In genomic region chr1:135171984-135172383, GRCm38 (mm10) we compare ENCODE assay signal across 9 mouse cellular contexts. TPM values are rescaled to one million over a fixed set of nuclear protein-coding genes. Genes with fewer than 3 reads are reported as not detected.
A peak's percentile ranks its signal among the peaks of the same experiment; 100 is the strongest.
DNase-seq lines count a peak whose midpoint lies in the region; ATAC-seq and TF ChIP-seq lines count a peak whose summit lies in the region.
"Had no signal": no experiment of that assay in that cellular context is flagged by ENCODE, and none has a peak within 500 bp of the region (broad histone marks: within the 10 kb centered on the region; RNA-seq: fewer than 3 reads in every experiment).

No protein-coding gene starts in this region.

- peaks cover 14% of the 10 kb centered on the region; the same call in 1 of the 2 replicates for H3K4me1 ChIP-seq in kidney, adult 2 months (ENCODE audit: control insufficient read depth, insufficient read depth, low read length)
- peaks cover 7% of the 10 kb centered on the region for H3K4me1 ChIP-seq in liver, embryonic 13.5 days (replicated peaks)
- peaks cover 6% of the 10 kb centered on the region for H3K4me1 ChIP-seq in neural tube, embryonic 15.5 days

- peak; percentile 56 to 59 for DNase-seq in left cerebral cortex, adult 2 months (ENCODE audit: extremely low spot score in 1 of 2, low spot score in 2 of 2)
- DNase-seq in left cerebral cortex, adult 8-10 months (ENCODE audit: low spot score in 2 of 2) = no peak
- peak; percentile 61 for DNase-seq in cerebellum, adult 9-11 months
- DNase-seq in gastrocnemius, postnatal 10 days = peak; percentile 49
- peak; percentile 90 for DNase-seq in kidney, adult 2 months
- peak; percentile 20 for DNase-seq in liver, embryonic 13.5 days
- no peak for DNase-seq in B cell, adult 2 months

- no peak overlapping the region for H3K4me3 ChIP-seq in left cerebral cortex, adult 2 months
- no peak overlapping the region for H3K4me3 ChIP-seq in kidney, adult 2 months (ENCODE audit: insufficient read depth, low read depth, low read length)
- H3K4me3 ChIP-seq in liver, embryonic 13.5 days (replicated peaks) = no peak overlapping the region
- no peak overlapping the region for H3K4me3 ChIP-seq in neural tube, embryonic 15.5 days (replicated peaks)

- WGBS in kidney, adult 2 months = 43% methylated on average over 6 of the region's 6 CpGs
- WGBS in liver, embryonic 13.5 days (ENCODE audit: insufficient replicate concordance) = 57% methylated on average over 6 of the region's 6 CpGs
- 56% methylated on average over 6 of the region's 6 CpGs for WGBS in neural tube, embryonic 15.5 days

- ATAC-seq in liver, embryonic 13.5 days (ENCODE audit: low read depth) = no peak
- peak; percentile 68; the same call in 1 of the 2 replicates for ATAC-seq in neural tube, embryonic 15.5 days (ENCODE audit: low FRiP score)

- intact Hi-C loops in left cerebral cortex, adult 2 months (cut with DNase I) = loop anchor here (1.0 to 10.0 kb wide), 3 partner anchors 87 to 523 kb away; no protein-coding TSS in a partner anchor

- no peaks in the 10 kb centered on the region for H3K9me3 ChIP-seq in liver, embryonic 13.5 days (replicated peaks)
- H3K9me3 ChIP-seq in neural tube, embryonic 15.5 days (replicated peaks) = no peaks in the 10 kb centered on the region

- no peaks in the 10 kb centered on the region for H3K36me3 ChIP-seq in kidney, adult 2 months (ENCODE audit: control insufficient read depth, insufficient read depth, low read length)
- no peaks in the 10 kb centered on the region for H3K36me3 ChIP-seq in liver, embryonic 13.5 days
- H3K36me3 ChIP-seq in neural tube, embryonic 15.5 days = no peaks in the 10 kb centered on the region

- TF ChIP-seq CTCF in left cerebral cortex, adult 2 months (IDR thresholded peaks at IDR 0.05) = peak; percentile 66
- TF ChIP-seq CTCF in kidney, adult 2 months (conservative IDR thresholded peaks at IDR 0.05; ENCODE audit: insufficient read depth, insufficient read length, low read depth, low read length) = peak; percentile 71

- no peak overlapping the region for H3K9ac ChIP-seq in liver, embryonic 13.5 days
- no peak overlapping the region for H3K9ac ChIP-seq in neural tube, embryonic 15.5 days (replicated peaks)

- no peaks in the 10 kb centered on the region for H3K27me3 ChIP-seq in kidney, adult 2 months (replicated peaks; ENCODE audit: control insufficient read depth, insufficient read depth, low read length)
- H3K27me3 ChIP-seq in liver, embryonic 13.5 days = peaks cover 12% of the 10 kb centered on the region; the same call in 1 of the 2 replicates
- H3K27me3 ChIP-seq in neural tube, embryonic 15.5 days (replicated peaks) = no peaks in the 10 kb centered on the region

- TF ChIP-seq POLR2A in kidney, adult 2 months (IDR thresholded peaks at IDR 0.05; ENCODE audit: low read depth, low read length) = no peak

- no peak overlapping the region for H3K4me2 ChIP-seq in liver, embryonic 13.5 days
- H3K4me2 ChIP-seq in neural tube, embryonic 15.5 days = no peak overlapping the region

- H3K27ac ChIP-seq in left cerebral cortex, adult 2 months = no peak overlapping the region
- no peak overlapping the region for H3K27ac ChIP-seq in kidney, adult 2 months (ENCODE audit: insufficient read depth, low read depth, low read length)
- no peak overlapping the region for H3K27ac ChIP-seq in liver, embryonic 13.5 days
- no peak overlapping the region for H3K27ac ChIP-seq in neural tube, embryonic 15.5 days (replicated peaks)

RNA-seq across cellular contexts. Expression of gene Gpr37l1, which starts 4.5 kb away (rescaled TPM):
- total RNA-seq in left cerebral cortex, adult 2 months (2021) = 100 to 1,000 TPM; 168 to 183 TPM
- total RNA-seq in left cerebral cortex, adult 8-10 months (2022) = 100 to 1,000 TPM; 177 to 205 (median 196) TPM
- total RNA-seq in gastrocnemius, postnatal 10 days (2021) = 1 to 10 TPM; 2.0 to 2.6 TPM
- polyA plus RNA-seq in kidney, adult 2 months (2012; rRNA removed) = 0.75 and 0.98 TPM in 2 replicates
- not detected in 2 replicates for polyA plus RNA-seq in liver, embryonic 13.5 days (2015; fragmentation: Nextera tagmentation; extraction: Ambion mirVana)
- 1.4 and 1.7 TPM in 2 replicates for polyA plus RNA-seq in neural tube, embryonic 15.5 days (2015; fragmentation: Nextera tagmentation; extraction: Ambion mirVana)
- polyA plus RNA-seq: liver, embryonic 16.5 days had no signal

RNA-seq across cellular contexts. Expression of gene Arl8a, which starts 25.4 kb away (rescaled TPM):
- total RNA-seq in left cerebral cortex, adult 2 months (2021) = 100 to 1,000 TPM; 262 to 263 TPM
- 100 to 1,000 TPM; 255 to 276 (median 267) TPM for total RNA-seq in left cerebral cortex, adult 8-10 months (2022)
- 10 to 100 TPM; 32.3 to 39.9 TPM for total RNA-seq in gastrocnemius, postnatal 10 days (2021)
- 95.2 and 107 TPM in 2 replicates for polyA plus RNA-seq in kidney, adult 2 months (2012; rRNA removed)
- 8.9 and 10.5 TPM in 2 replicates for polyA plus RNA-seq in liver, embryonic 13.5 days (2015; fragmentation: Nextera tagmentation; extraction: Ambion mirVana)
- 314 and 353 TPM in 2 replicates for polyA plus RNA-seq in neural tube, embryonic 15.5 days (2015; fragmentation: Nextera tagmentation; extraction: Ambion mirVana)

RNA-seq across cellular contexts. Expression of gene Ptpn7, which starts 39.5 kb away (rescaled TPM):
- under 1 TPM; 0.09 to 0.37 TPM for total RNA-seq in left cerebral cortex, adult 2 months (2021)
- total RNA-seq in left cerebral cortex, adult 8-10 months (2022) = 1 to 10 TPM; 1.3 to 1.5 (median 1.3) TPM
- total RNA-seq in gastrocnemius, postnatal 10 days (2021) = 1 to 10 TPM in 1 of 2 experiments, under 1 TPM in 1; 0.38 to 1.1 TPM
- polyA plus RNA-seq in kidney, adult 2 months (2012; rRNA removed) = 0.73 and 2.5 TPM in 2 replicates
- polyA plus RNA-seq in liver, embryonic 13.5 days (2015; fragmentation: Nextera tagmentation; extraction: Ambion mirVana) = 16.0 and 17.9 TPM in 2 replicates
- polyA plus RNA-seq in neural tube, embryonic 15.5 days (2015; fragmentation: Nextera tagmentation; extraction: Ambion mirVana) = 0.36 and 15.5 TPM in 2 replicates

Comparison
In these comparisons a context has a peak if more than half of its experiments do, and no peak if none do; other contexts are left out.
1. DNase-seq: peak in left cerebral cortex, adult 2 months (2 of 2), cerebellum, adult 9-11 months (single experiment), gastrocnemius, postnatal 10 days (single experiment), kidney, adult 2 months (single experiment) and liver, embryonic 13.5 days (single experiment); none in left cerebral cortex, adult 8-10 months (0 of 2) and B cell, adult 2 months (0 of 2).
2. RNA of gene Gpr37l1, which starts 4.5 kb away (total RNA-seq): 177 to 205 TPM in left cerebral cortex, adult 8-10 months and 168 to 183 TPM in left cerebral cortex, adult 2 months; 2.0 to 2.6 TPM in gastrocnemius, postnatal 10 days; every median in the first group is over 10 times any median in the second.
3. RNA of gene Arl8a, which starts 25.4 kb away (total RNA-seq): 255 to 276 TPM in left cerebral cortex, adult 8-10 months and 262 to 263 TPM in left cerebral cortex, adult 2 months; 32.3 to 39.9 TPM in gastrocnemius, postnatal 10 days; every median in the first group is over 4 times any median in the second.